16 mouse cellular contexts compared by ENCODE assay signal in genomic region chr10:61949542-61949941, GRCm38 (mm10). TPM values are rescaled to one million over a fixed set of nuclear protein-coding genes. Genes with fewer than 3 reads are reported as not detected.
DNase-seq lines count a peak whose midpoint lies in the region; ATAC-seq and TF ChIP-seq lines count a peak whose summit lies in the region.
"Had no signal": no experiment of that assay in that cellular context is flagged by ENCODE, and none has a peak within 500 bp of the region (broad histone marks: within the 10 kb centered on the region; RNA-seq: fewer than 3 reads in every experiment).

No protein-coding gene starts in this region.

- H3K27me3 ChIP-seq in forebrain, embryonic 16.5 days (replicated peaks; ENCODE audit: control insufficient read depth, insufficient read depth, low read length), result no peaks in the 10 kb centered on the region
- H3K27me3 ChIP-seq in hindbrain, postnatal 0 days (ENCODE audit: insufficient read depth, low read length), result no peaks in the 10 kb centered on the region
- H3K27me3 ChIP-seq: neural tube, embryonic 13.5 days had no signal

- no peak overlapping the region for H3K4me2 ChIP-seq in forebrain, embryonic 16.5 days (ENCODE audit: low read length)
- no peak overlapping the region for H3K4me2 ChIP-seq in hindbrain, postnatal 0 days (ENCODE audit: low read depth, low read length)
- H3K4me2 ChIP-seq: neural tube, embryonic 13.5 days had no signal

- H3K9ac ChIP-seq in forebrain, embryonic 16.5 days (replicated peaks; ENCODE audit: low read depth, low read length), result no peak overlapping the region
- no peak overlapping the region for H3K9ac ChIP-seq in hindbrain, postnatal 0 days (replicated peaks; ENCODE audit: low read length)
- H3K9ac ChIP-seq: liver, postnatal 0 days; neural tube, embryonic 13.5 days had no signal

- DNase-seq in layer of hippocampus, adult 11-12 months (ENCODE audit: low spot score), result peak; percentile 18
- DNase-seq in layer of hippocampus, postnatal 10 days (ENCODE audit: low spot score in 2 of 2), result no peak
- peak; percentile 56 for DNase-seq in hindbrain, postnatal 0 days (ENCODE audit: low spot score)
- peak; percentile 12 for DNase-seq in right cerebral cortex, postnatal 4 days
- DNase-seq in natural killer cell, adult 2 months (ENCODE audit: low spot score in 2 of 2), result no peak
- no peak for DNase-seq in lung, postnatal 10 days
- DNase-seq: adrenal gland, postnatal 25 days; cerebellum, adult 18-20 months; heart, adult 2 months; kidney, postnatal 25 days; liver, postnatal 0 days had no signal

- 62% methylated on average over 6 of the region's 6 CpGs for WGBS in forebrain, embryonic 16.5 days
- 39% methylated on average over 6 of the region's 6 CpGs for WGBS in hindbrain, postnatal 0 days

- no peaks in the 10 kb centered on the region for H3K9me3 ChIP-seq in forebrain, embryonic 16.5 days (ENCODE audit: control insufficient read depth, low read length)
- H3K9me3 ChIP-seq in hindbrain, postnatal 0 days (ENCODE audit: low read length), result no peaks in the 10 kb centered on the region
- H3K9me3 ChIP-seq: limb, embryonic 10.5 days; neural tube, embryonic 13.5 days had no signal

- no peaks in the 10 kb centered on the region for H3K36me3 ChIP-seq in forebrain, embryonic 16.5 days (ENCODE audit: control insufficient read depth, insufficient read depth)
- no peaks in the 10 kb centered on the region for H3K36me3 ChIP-seq in hindbrain, postnatal 0 days (ENCODE audit: insufficient read depth, low read length)
- H3K36me3 ChIP-seq: limb, embryonic 10.5 days; neural tube, embryonic 13.5 days had no signal

- peak overlapping the region; percentile 39; the same call in 1 of the 2 replicates for H3K27ac ChIP-seq in forebrain, embryonic 16.5 days (ENCODE audit: low read length)
- H3K27ac ChIP-seq in hindbrain, postnatal 0 days, result peak overlapping the region; percentile 60; the same call in 1 of the 2 replicates
- H3K27ac ChIP-seq: heart, adult 2 months; limb, embryonic 10.5 days; neural tube, embryonic 13.5 days had no signal

- peak; percentile 81 for ATAC-seq in forebrain, embryonic 16.5 days
- ATAC-seq in hindbrain, postnatal 0 days, result peak; percentile 75
- ATAC-seq: liver, postnatal 0 days had no signal

- no peak for TF ChIP-seq CTCF in hindbrain, postnatal 0 days (IDR thresholded peaks at IDR 0.05; ENCODE audit: low read depth)

- 0 out of 2 replicates have a peak, but pooled peaks cover 4% of the 10 kb centered on the region for H3K4me1 ChIP-seq in forebrain, embryonic 16.5 days (replicated peaks; ENCODE audit: control insufficient read depth, insufficient read depth, low read length)
- peaks cover 8% of the 10 kb centered on the region for H3K4me1 ChIP-seq in hindbrain, postnatal 0 days (ENCODE audit: insufficient read depth, low read length)

- H3K4me3 ChIP-seq in forebrain, embryonic 16.5 days (replicated peaks; ENCODE audit: low read length), result no peak overlapping the region
- H3K4me3 ChIP-seq in hindbrain, postnatal 0 days (ENCODE audit: low read length), result no peak overlapping the region
- H3K4me3 ChIP-seq: heart, adult 2 months; limb, embryonic 10.5 days; neural tube, embryonic 13.5 days had no signal

RNA-seq across cellular contexts. Expression of gene Col13a1, which starts 29.4 kb away (rescaled TPM):
- total RNA-seq in layer of hippocampus, postnatal 10 days (2021), result 1 to 10 TPM; 2.5 to 2.7 TPM
- polyA plus RNA-seq in forebrain, embryonic 16.5 days (2015; fragmentation: Nextera tagmentation; extraction: Ambion mirVana), result 0.98 and 1.4 TPM in 2 replicates
- 2.5 and 4.2 TPM in 2 replicates for total RNA-seq in hindbrain, postnatal 0 days (2014; rRNA removed)
- polyA plus RNA-seq in hindbrain, postnatal 0 days (2015; fragmentation: Nextera tagmentation; extraction: Ambion mirVana), result 1.6 and 1.7 TPM in 2 replicates
- total RNA-seq: hematopoietic stem cell, adult 5-6 weeks; megakaryocyte, adult 5-6 weeks had no signal

Comparison
In these comparisons a context has a peak if more than half of its experiments do, and no peak if none do; other contexts are left out.
1. DNase-seq: peak in layer of hippocampus, adult 11-12 months (single experiment), hindbrain, postnatal 0 days (single experiment) and right cerebral cortex, postnatal 4 days (single experiment); none in layer of hippocampus, postnatal 10 days (0 of 2), natural killer cell, adult 2 months (0 of 2) and lung, postnatal 10 days (single experiment).